Mouse (Mus musculus) left cerebral cortex, postnatal 14 days (tissue): ENCODE data around the gene Usp43. TPM values are rescaled to one million over a fixed set of nuclear protein-coding genes. Genes with fewer than 3 reads are reported as not detected.
A peak's percentile ranks its signal among the peaks of the same experiment; 100 is the strongest.

ENCODE experiments used
- DNase-seq, 2 experiments: peaks; one replicate each; pipeline ENCODE4 v3.0.0; 2021 to 2022; ENCODE audit warnings: low spot score in 2 of 2, mixed read lengths in 1 of 2
- intact Hi-C: fragments of 180-260 bp; cut with DNase I; formaldehyde crosslinking; loops from one replicate; pipeline ENCODE4 v1.15.1; 2025
- total RNA-seq, 2 experiments: library from RNA; stranded (reverse); gene quantifications; 2 replicates each; pipeline ENCODE4 v1.2.3; 2021

Gene Usp43
- total RNA-seq, 2 experiments from 2014 or later: 11.1 to 12.2 TPM

DNA sequence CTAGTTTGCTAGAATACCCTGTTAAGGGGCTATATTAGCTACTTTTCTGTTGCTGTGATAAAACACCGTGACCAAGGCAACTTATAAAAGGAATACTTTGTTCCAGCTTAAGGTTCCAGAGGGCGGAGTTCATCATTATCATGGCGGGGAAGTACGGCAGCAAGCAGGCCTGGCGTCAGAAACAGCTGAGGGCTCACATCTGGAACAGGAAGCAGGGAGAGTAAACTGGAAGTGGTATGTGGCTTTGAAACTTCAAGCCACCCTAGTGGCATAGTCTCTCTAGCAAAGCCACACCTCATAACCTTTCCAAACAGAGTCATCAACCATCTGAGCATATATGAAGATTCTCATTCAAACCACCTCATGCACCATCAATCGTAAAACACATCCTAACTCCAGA is 92.4 kb downstream of the Usp43 start:
- DNase-seq: no peak
- intact Hi-C loops: loop anchor here (10.0 kb wide), 1 partner anchor 575 kb away; the partner anchor contains the start of gene Ntn1

GRCm38 (mm10) chr11:67828360-67829059 is 93.4 kb downstream of the Usp43 start:
- DNase-seq: no peak
- intact Hi-C loops: loop anchor here (10.0 kb wide), 1 partner anchor 576 kb away; the partner anchor contains the start of gene Ntn1

DNA sequence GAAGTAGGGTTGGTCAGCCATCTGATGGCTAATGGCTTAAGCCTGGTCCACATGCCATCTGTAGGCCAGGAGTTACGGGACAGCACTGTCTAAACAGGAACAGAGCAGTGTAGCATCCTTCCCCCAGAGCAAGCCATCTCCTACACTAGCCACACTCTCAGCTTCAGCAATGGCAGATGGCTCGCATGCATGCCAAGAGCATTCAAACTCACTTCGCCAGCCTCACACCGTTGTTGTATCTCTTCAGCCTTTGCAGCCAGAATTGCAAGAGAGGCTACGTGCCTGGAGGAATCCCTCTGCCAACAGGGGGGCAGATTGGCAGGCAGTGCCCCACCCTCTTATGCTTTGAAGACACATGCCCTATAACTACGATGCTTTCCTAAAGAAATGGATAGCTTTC is 100.4 kb downstream of the Usp43 start:
- intact Hi-C loops: loop anchor here (2.0 to 10.0 kb wide), 2 partner anchors 105 to 583 kb away; partner anchors contain the start of gene Ntn1
- peak; percentile 42 to 58 for DNase-seq

DNA sequence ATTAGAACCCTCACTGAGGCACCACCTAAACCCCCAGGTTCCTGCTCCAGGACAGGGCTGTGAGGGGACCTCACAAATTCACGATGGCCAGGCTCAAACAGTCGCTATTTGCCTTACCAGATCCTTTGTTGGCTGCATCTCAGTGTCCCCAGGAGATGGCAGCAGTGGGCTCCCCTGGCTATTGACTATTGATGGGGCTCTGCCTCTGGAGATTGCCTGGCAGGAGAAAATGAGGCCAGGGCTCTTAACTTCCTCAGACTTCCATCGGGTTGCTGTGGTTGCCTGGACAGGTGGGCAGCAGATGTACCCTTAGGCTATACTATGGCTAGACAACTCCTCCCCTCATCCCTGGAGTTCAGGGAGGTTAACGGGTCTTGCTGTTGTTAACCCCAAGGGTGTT is 101.7 kb downstream of the Usp43 start:
- intact Hi-C loops: loop anchor here (2.0 to 10.0 kb wide), 2 partner anchors 107 to 585 kb away; partner anchors contain the start of gene Ntn1
- peak; percentile 65 to 66 for DNase-seq

- intact Hi-C loops: loop anchor here (2.0 to 10.0 kb wide), 3 partner anchors 71 to 585 kb away; partner anchors contain the start of gene Ntn1
These were observed 102.3 kb downstream of the Usp43 start for GRCm38 (mm10) chr11:67819604-67820003.

GRCm38 (mm10) chr11:67811535-67811934 is 110.4 kb downstream of the Usp43 start:
- intact Hi-C loops: no loop called here
- peak; percentile 41 to 45 for DNase-seq

More at GRCm38 (mm10) chr11:67819604-67820003, 102.3 kb downstream of the Usp43 start:
- peak; percentile 47 to 66 for DNase-seq

DNA sequence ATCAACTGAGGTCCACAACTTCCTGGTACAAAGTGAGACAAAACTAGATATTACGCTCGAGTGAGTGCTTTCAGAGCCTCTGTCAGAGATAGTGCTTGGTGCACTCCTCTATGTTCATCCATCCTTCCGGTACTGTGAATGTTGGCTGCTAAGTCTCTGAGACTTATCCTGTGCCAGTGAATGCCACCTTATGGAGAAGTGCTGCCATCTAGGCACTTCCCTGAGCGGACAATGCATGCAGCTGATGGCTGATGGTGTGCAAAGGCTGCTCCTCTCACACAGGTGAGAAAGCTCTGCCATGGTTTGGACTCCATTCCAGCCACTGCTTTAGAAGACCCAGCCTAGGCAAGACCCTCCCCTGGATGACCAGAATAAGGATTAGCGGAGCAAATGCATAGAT is 113.9 kb downstream of the Usp43 start:
- peak; percentile 39 to 47 for DNase-seq
- intact Hi-C loops: loop anchor here (10.0 kb wide), 1 partner anchor 703 kb away; no protein-coding TSS in a partner anchor

GRCm38 (mm10) chr11:67806832-67807597 is 114.9 kb downstream of the Usp43 start:
- intact Hi-C loops: loop anchor here (10.0 kb wide), 1 partner anchor 702 kb away; no protein-coding TSS in a partner anchor

GRCm38 (mm10) chr11:67805538-67805937 is 116.4 kb downstream of the Usp43 start:
- intact Hi-C loops: loop anchor here (10.0 kb wide), 1 partner anchor 701 kb away; no protein-coding TSS in a partner anchor
- no peak for DNase-seq

More at GRCm38 (mm10) chr11:67806832-67807597, 114.9 kb downstream of the Usp43 start:
- DNase-seq: no peak

Other genes with a start within 250 kb of the Usp43 start
- gene Rcvrn, start 226.8 kb downstream of the Usp43 start, total RNA-seq: 1 to 10 TPM; 1.5 to 1.6 TPM
- gene Glp2r, start 151.0 kb downstream of the Usp43 start, total RNA-seq: 1 to 10 TPM; 1.8 to 1.9 TPM
- gene Gsg1l2, start 147.5 kb downstream of the Usp43 start, total RNA-seq: not detected
- gene Dhrs7c, start 124.0 kb downstream of the Usp43 start, total RNA-seq: 1 to 10 TPM in 1 of 2 experiments, under 1 TPM in 1; 0.30 to 1.2 TPM
- gene Cfap52, start 43.5 kb upstream of the Usp43 start, total RNA-seq: 10 to 100 TPM in 1 of 2 experiments, 1 to 10 TPM in 1; 8.7 to 10.1 TPM
- 10 to 100 TPM; 31.7 to 36.2 TPM for gene Stx8, start 44.0 kb upstream of the Usp43 start, total RNA-seq